Mouse (Mus musculus) adrenal gland, postnatal 10 days (tissue): ENCODE measurements around the gene Chn2. TPM values are rescaled to one million over a fixed set of nuclear protein-coding genes. Genes with fewer than 3 reads are reported as not detected.

Source experiments
- DNase-seq: peaks from one replicate; pipeline ENCODE4 v3.0.0; 2021; ENCODE audit warnings: mixed read lengths
- total RNA-seq, 2 experiments: library from RNA; stranded (reverse); gene quantifications; 2 replicates each; pipeline ENCODE4 v1.2.3; 2021

Chn2 gene
- total RNA-seq, 2 experiments from 2014 or later, result 9.5 to 12.2 TPM

GRCm38 (mm10) chr6:54076625-54077024 lies 37.3 kb downstream of the Chn2 start:
- DNase-seq, result no peak

GRCm38 (mm10) chr6:54078269-54078668 lies 38.9 kb downstream of the Chn2 start:
- no peak for DNase-seq

DNA sequence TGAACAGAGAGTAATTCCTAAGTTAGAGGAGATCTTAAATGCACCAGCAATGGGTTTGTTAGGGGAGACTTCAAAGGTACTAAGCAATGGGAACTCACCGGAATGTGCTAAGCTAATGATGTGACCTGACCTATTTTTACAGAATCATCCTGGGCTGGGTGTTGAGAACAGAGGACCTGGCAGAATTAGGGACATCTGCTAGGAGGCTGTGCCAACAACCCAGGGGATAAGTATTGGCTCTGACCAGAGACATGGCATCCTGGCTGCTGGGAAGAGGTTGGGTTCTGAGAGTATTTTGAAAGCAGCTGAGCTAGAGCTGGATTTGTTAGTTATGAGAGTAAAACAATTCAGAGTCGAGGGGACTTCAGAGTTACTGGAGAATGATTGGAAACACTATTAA lies 40.5 kb downstream of the Chn2 start:
- DNase-seq, result no peak

GRCm38 (mm10) chr6:54080518-54081285 lies 41.3 kb downstream of the Chn2 start:
- no peak for DNase-seq

DNA sequence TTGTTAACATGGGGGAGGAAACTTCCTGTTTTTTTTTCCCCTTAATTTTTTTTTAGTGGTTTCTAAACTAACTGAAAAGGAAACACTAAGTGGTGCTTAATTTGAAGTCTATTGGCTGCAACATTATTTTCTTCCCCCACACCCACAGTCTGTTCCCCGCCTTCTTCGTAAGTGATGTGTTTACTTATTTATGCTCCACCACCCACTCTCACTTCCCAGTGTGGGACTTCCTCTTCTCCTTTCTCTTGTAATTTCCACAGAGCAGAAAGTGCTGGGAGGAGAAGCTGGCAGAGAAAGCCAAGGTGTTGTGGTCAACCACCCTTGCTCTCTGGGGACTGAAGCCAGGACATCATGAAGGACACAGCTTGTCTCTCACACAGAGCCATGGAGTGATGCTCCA lies 43.2 kb downstream of the Chn2 start:
- no peak for DNase-seq

DNA sequence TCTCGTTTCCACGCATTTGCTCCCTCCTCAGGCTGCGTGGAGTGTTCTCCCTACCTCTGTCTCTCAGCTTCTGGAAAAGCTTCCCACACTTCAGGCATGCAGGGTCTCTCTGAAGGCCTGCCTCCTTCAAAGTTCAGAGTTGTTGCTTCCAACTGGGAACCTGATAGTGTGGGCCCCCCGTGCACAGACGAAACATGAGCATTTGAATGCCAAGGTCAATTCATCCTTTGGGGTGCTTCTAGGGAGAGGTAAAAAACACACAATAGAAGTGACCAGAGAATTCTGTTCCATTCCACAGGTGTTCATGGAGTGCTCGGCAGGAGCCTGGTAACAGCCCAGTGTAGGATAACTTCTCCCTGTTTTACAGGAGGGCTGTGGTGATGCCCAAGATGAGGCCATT lies 44.7 kb downstream of the Chn2 start:
- DNase-seq, result no peak

DNA sequence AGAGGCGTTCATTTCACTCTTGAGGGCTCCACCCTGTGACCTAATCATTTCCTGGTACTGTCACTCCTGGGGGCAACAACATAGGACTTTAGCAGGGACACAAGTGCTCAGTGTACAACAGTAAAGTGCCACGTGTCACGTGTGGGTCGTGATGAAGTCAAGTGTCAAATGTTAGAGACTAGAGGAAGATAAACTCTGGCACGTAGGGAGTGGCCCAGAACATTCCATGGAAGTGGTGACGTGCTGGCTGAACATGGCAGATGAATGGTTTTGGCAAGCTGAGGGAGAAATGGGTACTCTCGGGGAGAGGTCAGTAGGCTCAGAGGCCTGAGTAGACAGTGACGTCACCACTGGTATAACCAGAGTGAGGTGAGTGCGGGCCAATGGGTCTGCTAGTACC lies 45.7 kb downstream of the Chn2 start:
- no peak for DNase-seq

DNA sequence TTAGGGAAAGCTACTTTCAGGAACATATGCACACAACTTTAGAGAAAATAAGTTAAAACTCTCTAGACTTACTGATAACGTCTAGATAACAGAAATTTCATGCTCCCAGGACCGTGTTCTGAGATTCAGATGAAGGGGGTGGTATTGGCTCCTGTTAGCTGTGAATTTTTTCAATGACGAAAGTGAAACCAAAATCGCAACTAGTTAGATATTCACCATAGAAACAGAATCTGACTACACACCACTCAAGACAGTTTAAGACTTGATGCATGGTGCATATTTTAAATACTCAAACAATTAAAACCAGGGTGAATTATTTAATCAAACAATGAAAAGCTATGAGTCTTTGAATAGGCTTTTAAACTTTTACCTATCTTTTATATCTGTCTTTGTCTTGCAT lies 48.8 kb downstream of the Chn2 start:
- no peak for DNase-seq

DNA sequence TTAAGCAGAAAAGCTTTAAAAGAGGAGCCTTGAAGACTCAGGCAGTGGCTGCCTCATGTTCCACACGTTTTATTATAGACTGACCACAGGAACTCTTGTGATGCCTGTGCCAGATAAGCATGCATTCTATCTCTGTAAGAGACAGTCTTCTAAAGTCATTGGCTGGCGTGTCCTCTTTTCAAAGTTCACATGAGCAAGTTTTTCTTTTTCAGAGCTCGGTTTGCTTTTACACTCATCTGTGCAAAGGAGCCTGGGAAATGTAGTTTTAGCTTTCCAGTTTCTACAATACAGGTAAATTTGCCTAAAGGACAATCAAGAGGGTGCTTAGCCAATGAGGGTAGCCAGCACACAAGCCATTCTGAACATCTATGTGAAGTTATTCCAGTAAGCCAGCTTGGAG lies 51.5 kb downstream of the Chn2 start:
- DNase-seq, result no peak

- DNase-seq, result no peak
Measured at GRCm38 (mm10) chr6:54092920-54093319, 53.6 kb downstream of the Chn2 start.

GRCm38 (mm10) chr6:54096147-54096761 lies 56.9 kb downstream of the Chn2 start:
- no peak for DNase-seq

DNA sequence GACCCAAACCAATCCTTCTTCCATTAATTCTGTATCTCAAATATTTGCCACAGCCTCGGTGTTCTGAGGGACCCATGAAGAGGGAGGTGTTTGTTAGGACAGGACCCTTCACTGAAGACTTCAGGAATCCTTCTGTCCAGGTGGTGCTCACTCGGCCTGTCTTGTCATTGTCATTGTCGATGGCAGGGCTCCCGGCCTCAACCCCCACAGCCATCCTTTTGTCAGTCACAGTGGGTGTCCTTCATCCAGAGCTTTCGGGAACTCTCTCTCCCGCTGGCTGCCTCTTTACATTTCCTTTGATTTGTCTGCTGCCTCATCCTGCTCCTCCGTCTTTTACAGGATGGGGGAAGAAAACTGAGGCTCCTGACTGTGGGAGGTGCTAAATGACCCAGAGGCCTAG lies 57.5 kb downstream of the Chn2 start:
- DNase-seq, result no peak

GRCm38 (mm10) chr6:54098339-54098738 lies 59.0 kb downstream of the Chn2 start:
- DNase-seq, result no peak

- DNase-seq, result peak; percentile 21
Measured at GRCm38 (mm10) chr6:54099659-54100058, 60.3 kb downstream of the Chn2 start.

DNA sequence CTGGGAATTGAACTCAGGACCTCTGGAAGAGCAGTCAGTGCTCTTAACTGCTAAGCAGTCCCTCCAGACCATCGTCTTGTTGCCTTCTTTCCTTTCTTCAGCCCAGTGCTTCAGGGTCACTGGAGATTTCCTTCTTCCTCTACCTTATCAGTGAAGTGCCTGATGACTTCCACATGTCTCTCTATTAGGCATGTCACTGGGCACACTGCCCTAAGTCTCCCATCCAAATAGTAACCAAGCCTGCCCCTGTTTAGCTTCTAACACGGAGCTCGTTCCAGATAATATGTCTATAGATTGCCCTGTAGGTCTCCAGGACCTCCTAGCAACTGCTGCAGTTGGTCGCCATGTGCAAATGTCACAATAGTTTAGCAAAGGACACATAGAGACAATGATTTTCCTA lies 62.9 kb downstream of the Chn2 start:
- no peak for DNase-seq

GRCm38 (mm10) chr6:54103276-54103975 lies 64.1 kb downstream of the Chn2 start:
- DNase-seq, result no peak

- no peak for DNase-seq
Measured at GRCm38 (mm10) chr6:54111416-54111984, 72.1 kb downstream of the Chn2 start.

- DNase-seq, result no peak
Measured at GRCm38 (mm10) chr6:54113338-54113737, 74.0 kb downstream of the Chn2 start.

GRCm38 (mm10) chr6:54114412-54114811 lies 75.1 kb downstream of the Chn2 start:
- no peak for DNase-seq

- DNase-seq, result no peak
Measured at GRCm38 (mm10) chr6:54116299-54116698, 76.9 kb downstream of the Chn2 start.

DNA sequence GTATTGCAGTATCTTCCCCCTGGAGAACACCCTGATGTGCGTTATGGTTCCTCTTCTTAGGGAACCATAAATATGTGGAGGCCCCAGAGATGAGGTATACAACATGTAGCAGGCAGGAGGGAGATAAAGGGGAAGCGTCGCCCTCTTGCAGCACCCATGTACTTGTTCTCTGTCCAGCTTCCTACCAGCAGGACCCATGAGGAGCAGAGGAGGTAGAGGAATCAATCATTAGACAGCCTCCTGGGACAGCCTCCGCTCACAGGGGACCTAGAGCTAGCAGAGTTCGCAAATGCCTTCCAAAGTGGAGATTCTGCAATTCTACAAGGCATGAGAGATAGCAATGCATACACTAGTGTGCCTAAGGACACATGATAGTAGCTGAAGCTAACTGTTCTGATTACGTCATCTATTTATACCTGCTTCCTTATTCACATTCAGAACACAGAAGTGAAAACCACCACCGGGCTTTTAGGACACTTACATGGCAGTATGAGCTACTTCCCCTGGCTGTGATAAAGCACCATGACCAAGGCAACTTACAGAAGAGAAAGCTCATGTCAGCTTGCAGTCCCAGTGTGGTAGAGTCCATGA lies 77.7 kb downstream of the Chn2 start:
- no peak for DNase-seq

- DNase-seq, result no peak
Measured at GRCm38 (mm10) chr6:54118395-54118794, 79.0 kb downstream of the Chn2 start.

DNA sequence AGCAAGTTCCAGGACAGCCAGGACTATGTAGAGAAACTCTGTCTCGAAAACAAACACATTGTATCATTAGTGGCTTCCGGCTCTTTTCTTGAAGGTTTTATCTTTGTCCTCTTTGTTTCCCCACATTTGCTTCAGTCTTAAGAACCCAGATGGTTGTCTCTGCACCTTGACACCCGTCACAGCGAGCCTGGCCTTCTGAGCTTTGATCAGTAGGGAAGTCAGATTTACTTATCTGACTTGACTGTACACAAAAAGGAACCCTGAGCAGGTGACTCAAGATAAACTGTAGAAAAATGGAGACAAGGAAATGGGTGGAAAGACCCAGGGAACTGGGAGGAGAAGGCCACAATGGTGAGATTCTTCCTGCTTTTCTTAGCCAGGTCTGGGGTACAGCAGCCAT lies 79.5 kb downstream of the Chn2 start:
- DNase-seq, result no peak
